Mouse (Mus musculus): ENCODE measurements around the gene G6pc3.

G6pc3 gene

DNA sequence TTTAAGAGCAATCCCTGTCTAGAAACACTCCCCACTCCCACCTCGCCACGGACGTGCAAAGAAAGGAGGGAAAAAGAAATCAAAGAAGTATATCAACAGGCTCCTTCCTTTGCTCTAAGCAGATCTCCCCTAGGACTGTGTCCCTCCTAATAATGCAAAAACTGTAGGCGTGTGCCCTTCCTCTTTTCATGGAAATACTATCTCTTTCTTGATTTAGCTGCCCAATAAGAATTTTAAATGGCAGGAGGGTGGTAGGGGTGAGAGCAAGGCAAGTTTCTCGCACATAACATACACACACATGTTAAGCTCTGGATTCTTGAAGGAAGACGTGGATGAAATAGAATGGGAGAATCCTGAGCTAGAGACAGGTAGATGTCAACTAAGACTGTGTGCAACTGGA is 440 bp upstream of the G6pc3 start:
- no peak for DNase-seq (ENCODE audit: low spot score in 2 of 2)

GRCm38 (mm10) chr11:102190848-102191247 is 1.4 kb downstream of the G6pc3 start:
- no peak for DNase-seq (ENCODE audit: low spot score in 2 of 2)

GRCm38 (mm10) chr11:102193657-102194440 is 4.4 kb downstream of the G6pc3 start:
- DNase-seq (ENCODE audit: low spot score in 2 of 2) = no peak

DNA sequence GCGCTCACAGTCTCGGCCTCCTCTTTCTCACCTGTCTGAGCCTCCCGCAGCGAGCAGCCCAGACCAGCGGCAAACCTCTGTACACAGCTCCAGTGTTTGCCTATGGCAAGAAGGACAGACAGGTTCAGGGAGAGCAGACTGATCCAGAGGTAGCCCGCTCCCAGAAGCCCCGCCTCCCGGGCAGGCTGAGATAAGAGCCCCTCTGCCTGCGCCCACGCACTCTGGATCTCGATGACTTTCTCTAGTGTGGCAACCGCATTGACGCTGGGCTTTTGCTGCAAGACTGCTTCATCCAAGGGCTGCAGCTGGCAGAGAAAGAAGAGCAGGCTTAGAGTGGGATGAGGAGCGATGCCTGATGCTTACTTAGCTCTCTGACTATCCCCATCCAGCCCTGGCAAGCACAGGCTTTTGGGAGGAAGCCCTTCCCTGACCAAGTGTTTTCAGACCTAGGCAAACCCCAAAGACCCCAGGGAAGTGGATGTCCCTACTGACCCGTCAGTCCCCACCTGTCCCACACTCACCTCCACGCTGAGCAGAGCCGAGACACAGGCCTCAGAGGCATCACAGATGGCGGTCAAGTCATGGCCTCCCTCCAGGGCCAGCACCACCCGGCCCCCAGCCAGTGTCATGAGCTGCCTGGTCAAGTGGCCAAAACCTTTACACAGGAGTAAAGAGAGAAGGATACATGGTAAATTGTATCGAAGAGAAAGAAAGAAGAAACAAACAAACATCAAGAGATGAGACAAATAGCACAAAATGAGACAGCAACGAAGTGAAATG is 6.8 kb downstream of the G6pc3 start:
- DNase-seq (ENCODE audit: low spot score in 2 of 2) = no peak

DNA sequence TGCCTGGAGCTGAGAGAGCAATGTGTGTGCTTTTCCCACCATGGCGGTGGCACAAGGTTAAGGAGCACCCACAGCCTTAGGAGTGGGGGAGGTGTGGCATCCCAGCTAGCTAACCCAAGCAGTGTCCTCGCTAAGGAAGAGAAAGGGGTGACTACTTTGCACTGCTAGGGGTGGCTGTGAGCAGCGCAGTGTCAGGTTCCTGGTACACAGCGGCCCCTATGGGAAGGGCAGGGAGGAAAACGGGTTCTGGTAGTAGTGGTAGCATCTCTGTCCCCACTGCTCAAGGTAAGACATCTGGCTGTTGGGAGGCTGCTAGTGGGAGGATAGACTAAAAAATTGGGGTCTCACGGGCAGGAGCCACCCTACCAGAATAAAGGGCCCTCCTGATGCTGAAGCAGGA is 8.8 kb downstream of the G6pc3 start:
- DNase-seq (ENCODE audit: low spot score in 2 of 2) = no peak

GRCm38 (mm10) chr11:102199856-102200255 is 10.4 kb downstream of the G6pc3 start:
- DNase-seq (ENCODE audit: low spot score in 2 of 2) = peak in 1 of 2 experiments; percentile 16

DNA sequence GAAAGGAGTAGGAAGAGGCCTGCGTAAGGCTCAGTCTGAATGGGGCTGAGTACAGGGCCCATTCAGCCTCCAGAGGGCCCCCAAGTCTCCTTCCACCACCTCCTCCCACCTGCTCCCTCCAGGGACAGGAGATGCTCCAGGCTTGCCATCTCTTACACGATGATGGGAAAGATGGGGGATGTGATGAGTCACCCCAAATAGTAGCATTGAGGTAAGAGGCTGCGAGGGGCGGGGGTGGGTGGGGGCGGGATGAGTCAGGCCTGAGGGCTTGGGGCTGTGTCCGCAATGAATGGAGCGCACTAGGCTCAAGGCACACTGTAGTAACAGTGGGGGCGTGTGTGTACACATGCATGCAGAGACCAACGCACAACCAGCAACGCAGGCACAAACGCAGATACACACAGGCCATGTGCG is 12.0 kb downstream of the G6pc3 start:
- no peak for DNase-seq (ENCODE audit: low spot score in 2 of 2)

DNA sequence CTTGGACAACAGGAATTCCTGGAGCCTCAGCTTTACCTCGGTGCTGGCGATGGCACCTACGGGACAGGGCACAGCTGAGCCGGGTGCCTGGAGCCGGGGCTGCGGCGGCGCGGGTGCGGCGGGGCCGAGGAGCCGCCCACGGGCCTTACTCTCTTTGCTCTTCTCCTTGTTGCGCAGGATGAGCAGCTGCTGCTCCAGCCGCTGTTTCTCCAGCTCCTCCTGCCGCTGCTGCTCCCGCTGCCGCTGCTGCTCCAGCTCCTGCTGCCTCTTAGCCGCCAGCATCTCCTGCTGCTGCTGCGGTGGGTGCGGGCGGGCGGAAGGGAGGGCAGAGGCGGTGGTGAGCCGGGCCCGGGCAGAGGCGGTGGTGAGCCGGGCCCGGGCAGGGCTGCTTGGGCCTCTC is 17.1 kb downstream of the G6pc3 start:
- no peak for DNase-seq (ENCODE audit: low spot score in 2 of 2)

- no peak for DNase-seq (ENCODE audit: low spot score in 2 of 2)
These were observed 18.7 kb downstream of the G6pc3 start for GRCm38 (mm10) chr11:102207825-102208777.

DNA sequence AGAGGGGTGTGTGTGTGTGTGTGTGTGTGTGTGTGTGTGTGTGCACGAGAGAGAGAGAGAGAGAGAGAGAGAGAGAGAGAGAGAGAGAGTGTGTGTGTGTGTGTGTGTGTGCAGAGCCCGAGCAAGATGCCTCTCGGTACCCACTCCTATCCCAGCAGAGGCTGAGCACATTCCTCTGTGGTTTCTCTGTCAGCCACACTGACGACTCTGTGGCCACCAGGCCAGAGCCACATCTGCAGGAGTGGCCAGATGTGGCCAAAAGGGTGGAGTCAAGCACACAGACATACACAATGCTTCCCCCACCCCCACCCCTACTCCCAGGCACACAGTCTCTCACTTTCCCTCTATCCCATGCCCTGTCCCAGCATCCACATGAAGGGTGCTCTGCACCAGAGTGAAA is 19.4 kb downstream of the G6pc3 start:
- no peak for DNase-seq (ENCODE audit: low spot score in 2 of 2)

- DNase-seq (ENCODE audit: low spot score in 2 of 2) = no peak
These were observed 20.3 kb downstream of the G6pc3 start for GRCm38 (mm10) chr11:102209742-102210141.

GRCm38 (mm10) chr11:102210185-102210584 is 20.8 kb downstream of the G6pc3 start:
- DNase-seq (ENCODE audit: low spot score in 2 of 2) = no peak

- no peak for DNase-seq (ENCODE audit: low spot score in 2 of 2)
These were observed 21.6 kb downstream of the G6pc3 start for GRCm38 (mm10) chr11:102211011-102211410.

DNA sequence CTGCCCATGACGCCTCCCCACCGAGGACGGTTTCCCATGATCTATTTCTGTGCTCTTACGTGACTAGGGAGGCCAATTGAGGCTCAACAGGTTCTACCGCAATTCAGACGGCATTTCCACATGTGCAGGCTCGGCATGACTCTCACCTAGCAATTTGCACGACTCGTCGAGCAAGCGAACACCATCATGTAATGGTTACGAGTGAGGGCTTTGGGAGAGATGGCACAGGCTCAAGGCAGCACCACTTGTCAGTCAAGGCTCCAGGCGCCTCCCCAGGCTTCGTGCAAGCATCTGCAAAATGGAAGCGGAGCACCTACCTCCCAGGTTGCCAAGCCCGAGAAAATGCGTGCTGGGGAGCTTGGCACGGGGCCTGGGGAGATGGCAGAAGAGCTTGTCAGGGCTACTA is 22.5 kb downstream of the G6pc3 start:
- no peak for DNase-seq (ENCODE audit: low spot score in 2 of 2)

DNA sequence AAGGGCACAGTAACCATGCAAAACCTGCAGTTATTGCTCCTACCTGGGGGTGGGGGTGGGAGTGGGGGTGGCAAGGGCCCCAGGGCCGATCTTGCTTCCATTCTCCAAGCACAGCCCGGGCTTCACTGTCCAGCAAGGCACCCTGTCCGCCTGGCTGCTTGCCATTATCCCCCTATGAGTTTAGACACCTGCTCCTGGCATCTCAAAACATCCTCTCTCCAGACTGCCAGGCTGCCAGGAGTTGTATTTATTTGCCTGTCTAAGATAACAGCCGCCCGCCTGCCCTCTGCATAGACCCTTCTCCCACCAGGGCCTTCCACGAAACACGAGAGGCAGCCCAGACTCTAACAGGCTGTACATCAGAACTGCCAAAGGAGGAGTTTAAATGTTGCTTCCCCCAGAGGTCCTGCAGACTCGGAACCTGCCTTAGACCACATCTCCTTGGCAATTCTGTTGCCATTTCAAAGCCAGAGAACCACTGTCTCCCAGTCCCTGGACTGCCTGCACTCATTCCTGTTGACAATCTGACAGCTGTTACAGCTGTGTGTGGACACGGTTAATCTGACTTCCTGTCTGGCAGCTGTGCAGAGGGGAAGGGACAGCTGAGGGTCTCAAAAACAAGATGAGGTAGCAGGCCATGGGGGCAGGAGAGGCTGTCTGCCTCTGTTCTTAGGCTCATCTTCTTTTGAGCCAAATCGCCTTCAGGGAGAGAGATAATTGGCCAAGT is 25.2 kb downstream of the G6pc3 start:
- no peak for DNase-seq (ENCODE audit: low spot score in 2 of 2)

DNA sequence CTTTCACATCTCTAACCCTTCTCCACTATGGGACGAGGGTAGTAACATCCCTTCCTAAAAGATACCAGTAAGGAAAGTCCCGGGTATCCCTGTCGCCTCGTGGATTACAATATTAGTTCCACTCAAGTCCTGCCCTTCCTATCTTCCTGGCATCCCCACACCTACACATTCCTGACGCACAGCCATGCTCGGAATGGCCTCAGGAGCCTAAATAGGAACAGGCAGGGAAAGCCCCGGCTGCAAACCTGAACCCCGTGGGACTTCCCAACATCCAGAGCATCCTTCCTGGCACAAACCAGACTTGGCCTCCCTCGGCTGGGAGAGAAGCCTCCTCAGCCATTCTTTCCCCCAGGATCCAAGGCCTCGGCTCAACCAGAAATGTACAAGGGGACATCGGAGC is 26.1 kb downstream of the G6pc3 start:
- DNase-seq (ENCODE audit: low spot score in 2 of 2) = no peak

GRCm38 (mm10) chr11:102216056-102216885 is 26.9 kb downstream of the G6pc3 start:
- DNase-seq (ENCODE audit: low spot score in 2 of 2) = no peak

DNA sequence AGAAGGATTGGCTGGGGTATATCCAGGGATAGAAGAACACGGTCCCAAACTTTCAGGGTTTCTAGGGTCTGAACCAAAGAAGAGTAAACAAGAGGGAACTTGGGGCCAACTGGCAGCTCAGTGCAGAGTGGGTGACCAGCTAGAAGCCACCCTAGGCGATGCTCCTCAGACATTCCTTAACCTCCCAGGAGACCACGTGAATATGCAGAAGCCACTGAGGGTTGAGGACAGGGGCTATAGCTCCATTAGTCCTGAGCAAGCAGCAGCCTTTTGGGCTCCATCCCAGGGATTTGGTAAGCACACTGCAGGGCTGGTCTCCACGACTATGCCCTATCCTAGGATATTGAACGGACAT is 27.4 kb downstream of the G6pc3 start:
- no peak for DNase-seq (ENCODE audit: low spot score in 2 of 2)

DNA sequence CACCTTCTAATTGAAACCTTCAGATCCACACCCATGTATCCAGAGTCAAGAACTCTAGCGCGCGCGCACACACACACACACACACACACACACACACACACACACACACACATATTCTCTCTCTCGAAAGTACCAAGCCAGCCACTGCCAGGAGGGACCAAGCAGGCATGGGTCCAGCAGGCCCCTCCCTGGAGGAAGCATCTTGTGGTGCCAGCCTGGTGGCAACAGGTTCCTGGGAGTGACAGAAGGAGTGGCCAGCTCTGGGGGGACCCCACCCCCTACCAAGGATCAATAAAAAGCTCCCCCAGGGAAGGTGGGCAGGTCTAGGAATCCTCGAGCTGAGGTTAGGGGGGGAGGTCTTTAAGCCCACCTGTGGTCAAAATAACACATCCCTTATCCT is 28.0 kb downstream of the G6pc3 start:
- DNase-seq (ENCODE audit: low spot score in 2 of 2) = no peak

DNA sequence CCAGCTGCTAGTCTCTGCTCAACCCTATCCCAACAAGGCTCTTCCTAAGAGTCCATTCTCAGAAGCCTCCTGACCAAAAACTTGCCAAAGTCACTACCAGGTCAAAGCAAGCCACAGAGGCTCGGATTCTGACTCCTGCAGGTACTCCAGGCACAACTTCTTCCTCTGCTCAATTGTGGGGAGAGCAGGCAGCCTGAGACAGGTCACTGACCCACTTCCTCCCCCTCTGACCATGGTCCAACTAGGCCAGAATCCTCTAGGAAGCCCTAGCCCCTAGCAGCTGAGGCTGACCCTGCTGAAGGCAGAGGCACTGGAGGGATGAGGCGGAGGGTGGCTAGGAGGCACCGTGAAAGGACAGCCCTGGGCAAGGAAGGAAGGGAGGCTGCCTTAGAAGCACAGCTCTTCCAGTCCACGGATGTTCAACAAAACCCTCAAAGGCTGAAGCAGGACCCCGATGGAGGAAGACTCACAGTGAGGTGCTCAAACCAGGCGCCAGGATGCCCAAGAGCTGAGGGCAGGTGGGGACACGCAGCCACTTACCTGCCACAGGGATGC is 28.5 kb downstream of the G6pc3 start:
- no peak for DNase-seq (ENCODE audit: low spot score in 2 of 2)
